Mouse (Mus musculus): Measurements from ENCODE around the gene Nrxn2.

- TF ChIP-seq POLR2A (IDR thresholded peaks at IDR 0.05; ENCODE audit: insufficient read depth, low read length), result no peak
- TF ChIP-seq EP300 (IDR thresholded peaks at IDR 0.05; ENCODE audit: insufficient read depth, low read depth, low read length), result no peak
Measured at GRCm38 (mm10) chr19:6449841-6450240, 31.3 kb downstream of the Nrxn2 start.

Measured in ES-Bruce4 (cell line).